Mouse (Mus musculus): ENCODE data around the gene Olfr1161.
"Not testable (repeated sequence)": the region's sequence is repeated elsewhere in the genome, so short reads cannot be mapped to it uniquely, and the experiment has no call there.

- TF ChIP-seq POLR2A (IDR thresholded peaks at IDR 0.05; ENCODE audit: control insufficient read depth, extremely low read depth, insufficient read depth, low read length, poor library complexity); CTCF (IDR thresholded peaks at IDR 0.05; ENCODE audit: borderline replicate concordance, control insufficient read depth, extremely low read depth, insufficient read depth, low read length, poor library complexity): not testable (repeated sequence)
Observed at GRCm38 (mm10) chr2:88022474-88022873, at the start of gene Olfr1161.

Data from thymus, adult 2 months (tissue).